Mouse (Mus musculus): ENCODE data around the gene Kif15.

Gene Kif15

GRCm38 (mm10) chr9:122950643-122951475 is at the start of gene Kif15, which contains the start of gene 1110059G10Rik:
Kif15 (plus strand) TSS chr9:122951046.
1110059G10Rik (minus strand) TSS chr9:122951000.
- DNase-seq (ENCODE audit: low spot score), result peak; percentile 90

GRCm38 (mm10) chr9:122901047-122901446 is 49.8 kb upstream of the Kif15 start:
- no peak for DNase-seq (ENCODE audit: low spot score)

GRCm38 (mm10) chr9:122902717-122903535 is 47.9 kb upstream of the Kif15 start:
- no peak for DNase-seq (ENCODE audit: low spot score)

GRCm38 (mm10) chr9:122922436-122922835 is 28.4 kb upstream of the Kif15 start:
- DNase-seq (ENCODE audit: low spot score), result no peak

- no peak for DNase-seq (ENCODE audit: low spot score)
Observed at GRCm38 (mm10) chr9:122922936-122923381, 27.9 kb upstream of the Kif15 start, which contains the start of gene Zfp105. Zfp105 (plus strand) TSS chr9:122923072.

- DNase-seq (ENCODE audit: low spot score), result no peak
Observed at GRCm38 (mm10) chr9:122928915-122929314, 21.9 kb upstream of the Kif15 start.

GRCm38 (mm10) chr9:122998406-122999192 is 47.8 kb downstream of the Kif15 start:
- no peak for DNase-seq (ENCODE audit: low spot score)

- DNase-seq (ENCODE audit: low spot score), result no peak
Observed at GRCm38 (mm10) chr9:122999193-122999586, 48.3 kb downstream of the Kif15 start.

GRCm38 (mm10) chr9:123004718-123005117 is 53.9 kb downstream of the Kif15 start:
- no peak for DNase-seq (ENCODE audit: low spot score)

GRCm38 (mm10) chr9:123006071-123006470 is 55.2 kb downstream of the Kif15 start:
- no peak for DNase-seq (ENCODE audit: low spot score)

GRCm38 (mm10) chr9:123020995-123021631 is 70.3 kb downstream of the Kif15 start, which contains the start of gene Tmem42:
Tmem42 (plus strand) TSS chr9:123021326.
- peak; percentile 87 for DNase-seq (ENCODE audit: low spot score)

- DNase-seq (ENCODE audit: low spot score), result no peak
Observed at GRCm38 (mm10) chr9:123021636-123022379, 71.0 kb downstream of the Kif15 start.

GRCm38 (mm10) chr9:123024201-123024600 is 73.4 kb downstream of the Kif15 start:
- no peak for DNase-seq (ENCODE audit: low spot score)

GRCm38 (mm10) chr9:123031496-123032246 is 80.8 kb downstream of the Kif15 start:
- DNase-seq (ENCODE audit: low spot score), result no peak

- DNase-seq (ENCODE audit: low spot score), result no peak
Observed at GRCm38 (mm10) chr9:123034426-123034825, 83.6 kb downstream of the Kif15 start, which contains the start of gene Tgm4. Tgm4 (plus strand) TSS chr9:123034726.

- no peak for DNase-seq (ENCODE audit: low spot score)
Observed at GRCm38 (mm10) chr9:123047665-123048064, 96.8 kb downstream of the Kif15 start.

GRCm38 (mm10) chr9:123058724-123059292 is 108.0 kb downstream of the Kif15 start:
- DNase-seq (ENCODE audit: low spot score), result peak; percentile 76

- no peak for DNase-seq (ENCODE audit: low spot score)
Observed at GRCm38 (mm10) chr9:123060172-123060571, 109.3 kb downstream of the Kif15 start.

Data from T-cell, adult 2 months (primary cell).